Mouse (Mus musculus) small intestine, adult 2 months (tissue): ENCODE data around the gene F2. TPM values are rescaled to one million over a fixed set of nuclear protein-coding genes. Genes with fewer than 3 reads are reported as not detected.

Experiments
- H3K27ac ChIP-seq: fragments of 200-500 bp; 2 replicates; pipeline ENCODE4 v1.5.1; 2012; ENCODE audit warnings: low read depth, low read length, control low read depth, inconsistent platforms; ENCODE audit not compliant: insufficient read depth
- H3K27me3 ChIP-seq: fragments of 200-500 bp; 2 replicates; pipeline ENCODE4 v1.6.1; 2012; ENCODE audit warnings: mild to moderate bottlenecking, moderate library complexity, low read length, inconsistent platforms; ENCODE audit not compliant: control insufficient read depth, insufficient read depth
- H3K36me3 ChIP-seq: fragments of 200-500 bp; 2 replicates; pipeline ENCODE4 v1.6.1; 2012; ENCODE audit warnings: mild to moderate bottlenecking, low read length, control low read depth, inconsistent platforms; ENCODE audit not compliant: control insufficient read depth, insufficient read depth
- H3K4me1 ChIP-seq: fragments of 200-500 bp; 2 replicates; pipeline ENCODE4 v1.6.1; 2012; ENCODE audit warnings: low read length, inconsistent platforms, mixed read lengths; ENCODE audit not compliant: control insufficient read depth, insufficient read depth, insufficient read length
- H3K4me3 ChIP-seq: fragments of 200-500 bp; 2 replicates; pipeline ENCODE4 v1.5.1; 2012; ENCODE audit warnings: low read depth, mild to moderate bottlenecking, control low read depth, inconsistent platforms, low read length, moderate library complexity
- CTCF ChIP-seq: fragments of 200-500 bp; IDR thresholded peaks from 2 replicates; pipeline ENCODE4 v1.5.1; 2012; ENCODE audit warnings: low read depth, mild to moderate bottlenecking, control low read depth, inconsistent platforms, low read length, moderate library complexity, mixed read lengths; ENCODE audit not compliant: insufficient replicate concordance, insufficient read length; ENCODE audit errors: extremely low read depth
- POLR2A ChIP-seq: fragments of 200-500 bp; IDR thresholded peaks from 2 replicates; pipeline ENCODE4 v1.6.1; 2012; ENCODE audit warnings: low read depth, mild to moderate bottlenecking, control low read depth, inconsistent platforms, low read length, moderate library complexity
- WGBS: fragments of 180-500 bp; shearing (Covaris S2); methylation state at CpG from one replicate; pipeline ENCODE4 v1.1.7; 2018; 5-methylcytosine and 5-hydroxymethylcytosine counted together
- polyA plus RNA-seq: library from polyadenylated mRNA; depleted of rRNA; stranded (reverse); fragments of >200 nt; gene quantifications from 2 replicates; pipeline ENCODE4 v1.2.3, GENCODE M21; 2012; rRNA removed

Gene F2
- 0.20 and 0.79 TPM in 2 replicates for polyA plus RNA-seq

DNA sequence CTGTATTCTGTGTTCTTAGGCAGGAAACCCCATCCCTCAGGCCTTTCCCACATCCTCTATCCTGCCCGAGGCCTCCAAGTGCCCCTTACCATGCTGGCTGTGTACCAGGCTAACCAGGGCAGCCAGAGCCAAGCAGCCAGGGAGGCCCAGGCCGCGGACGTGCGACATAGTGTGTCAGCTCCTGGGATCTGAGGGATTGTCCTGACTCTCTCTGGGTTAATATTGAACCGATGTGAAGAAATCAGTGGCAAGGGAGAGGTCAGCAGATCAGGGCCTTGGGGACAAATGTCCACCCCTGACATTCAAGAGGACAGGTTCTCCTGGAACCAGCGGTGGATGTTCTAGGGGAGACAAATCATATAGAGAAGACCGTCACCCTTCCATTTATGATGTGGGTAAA lies at the start of gene F2:
Gene F2, minus strand, starts transcription at position 186 of the 400 bp plus-strand sequence.
- Histone ChIP-seq H3K27ac (peak within 1 kb of the TSS; percentile 22; the same call in 1 of the 2 replicates), H3K27me3 (no peaks in the 10 kb centered on the region), H3K36me3 (no peaks in the 10 kb centered on the region), H3K4me3 (no peak within 1 kb of the TSS), H3K4me1 (no peaks in the 10 kb centered on the region)
- no peak for TF ChIP-seq CTCF
- TF ChIP-seq POLR2A = no peak
- WGBS = 84% methylated on average over 8 of the region's 8 CpGs

- no peak overlapping the region for H3K4me3 ChIP-seq
- peaks cover 59% of the 10 kb centered on the region for H3K36me3 ChIP-seq
- no peaks in the 10 kb centered on the region for H3K27me3 ChIP-seq
- no peak overlapping the region for H3K27ac ChIP-seq
- no peaks in the 10 kb centered on the region for H3K4me1 ChIP-seq
- 57% methylated on average over 8 of the region's 8 CpGs for WGBS
- TF ChIP-seq POLR2A = no peak
- TF ChIP-seq CTCF = no peak
These were observed 47.7 kb upstream of the F2 start for GRCm38 (mm10) chr2:91683919-91684318.

GRCm38 (mm10) chr2:91682850-91683249 lies 46.6 kb upstream of the F2 start:
- no peak overlapping the region for H3K4me3 ChIP-seq
- peaks cover 61% of the 10 kb centered on the region for H3K36me3 ChIP-seq
- WGBS = 76% methylated on average over 4 of the region's 4 CpGs
- H3K27me3 ChIP-seq = no peaks in the 10 kb centered on the region
- TF ChIP-seq POLR2A = no peak
- peak; percentile 52; the same call in 1 of the 2 replicates for TF ChIP-seq CTCF
- H3K27ac ChIP-seq = no peak overlapping the region
- no peaks in the 10 kb centered on the region for H3K4me1 ChIP-seq

DNA sequence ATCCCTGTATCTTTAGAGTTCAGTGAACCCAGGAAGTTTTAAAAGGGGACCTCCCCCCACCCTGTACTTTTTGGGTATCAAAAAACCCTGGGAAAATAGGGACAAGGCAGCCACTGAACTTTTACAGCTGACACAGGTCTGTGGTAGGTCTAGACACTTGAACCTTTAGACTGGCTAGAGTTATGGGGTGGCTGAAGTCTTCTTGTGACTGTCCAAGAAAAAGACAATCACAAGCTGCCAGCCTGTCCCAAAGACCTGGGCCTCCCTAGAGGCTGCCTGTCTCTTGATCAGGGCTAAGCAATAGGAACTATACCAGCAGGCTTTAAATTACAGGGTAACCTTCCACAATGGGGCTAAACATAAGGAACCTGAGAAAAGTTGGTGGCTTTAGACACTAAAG lies 40.7 kb upstream of the F2 start:
- H3K27ac ChIP-seq = no peak overlapping the region
- H3K4me1 ChIP-seq = no peaks in the 10 kb centered on the region; the same call in 1 of the 2 replicates
- no peaks in the 10 kb centered on the region for H3K27me3 ChIP-seq
- no peak overlapping the region for H3K4me3 ChIP-seq
- peaks cover 76% of the 10 kb centered on the region for H3K36me3 ChIP-seq
- TF ChIP-seq CTCF = no peak
- no peak for TF ChIP-seq POLR2A

- no peak for TF ChIP-seq CTCF
- no peak for TF ChIP-seq POLR2A
- Histone ChIP-seq H3K4me3 (no peak overlapping the region), H3K36me3 (peaks cover 76% of the 10 kb centered on the region), H3K27me3 (no peaks in the 10 kb centered on the region), H3K27ac (no peak overlapping the region), H3K4me1 (no peaks in the 10 kb centered on the region; the same call in 1 of the 2 replicates)
- WGBS = 73% methylated on average over 2 of the region's 2 CpGs
These were observed 40.2 kb upstream of the F2 start for GRCm38 (mm10) chr2:91676420-91676819.

DNA sequence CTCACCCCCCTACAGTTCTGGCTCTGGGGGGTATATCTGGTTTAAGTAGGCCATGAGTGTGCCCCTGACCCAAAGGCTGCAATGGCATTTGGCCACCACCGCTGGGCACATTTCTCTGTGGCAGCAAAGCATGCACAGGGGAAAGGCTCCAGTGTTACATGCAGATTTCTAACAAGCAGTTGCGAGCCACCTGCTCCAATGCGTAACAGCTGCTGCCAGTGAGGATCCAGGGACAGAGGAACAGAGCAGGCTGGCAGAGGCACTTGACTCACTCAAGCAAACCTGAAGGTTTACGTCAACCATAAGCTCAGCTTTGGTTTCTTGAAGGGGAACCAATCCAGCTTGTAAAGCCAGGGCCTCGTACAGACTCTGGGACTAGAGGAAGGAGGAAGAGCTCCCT lies 38.7 kb upstream of the F2 start:
- Histone ChIP-seq H3K27ac (no peak overlapping the region), H3K36me3 (peaks cover 81% of the 10 kb centered on the region), H3K4me3 (no peak overlapping the region), H3K27me3 (no peaks in the 10 kb centered on the region), H3K4me1 (peaks cover under 1% of the 10 kb centered on the region; the same call in 1 of the 2 replicates)
- WGBS = 91% methylated on average over 5 of the region's 5 CpGs
- TF ChIP-seq POLR2A (no peak), CTCF (no peak)

- WGBS = 83% methylated on average over 2 of the region's 2 CpGs
These were observed 37.4 kb upstream of the F2 start for GRCm38 (mm10) chr2:91673587-91673986.

More at GRCm38 (mm10) chr2:91673587-91673986, 37.4 kb upstream of the F2 start:
- H3K27me3 ChIP-seq = no peaks in the 10 kb centered on the region
- TF ChIP-seq POLR2A = no peak
- no peak for TF ChIP-seq CTCF
- peaks cover 3% of the 10 kb centered on the region; the same call in 1 of the 2 replicates for H3K4me1 ChIP-seq
- H3K36me3 ChIP-seq = peaks cover 82% of the 10 kb centered on the region
- H3K27ac ChIP-seq = no peak overlapping the region
- H3K4me3 ChIP-seq = no peak overlapping the region
